Comparison of ENCODE assay signal across 9 mouse cellular contexts in the genomic region with DNA sequence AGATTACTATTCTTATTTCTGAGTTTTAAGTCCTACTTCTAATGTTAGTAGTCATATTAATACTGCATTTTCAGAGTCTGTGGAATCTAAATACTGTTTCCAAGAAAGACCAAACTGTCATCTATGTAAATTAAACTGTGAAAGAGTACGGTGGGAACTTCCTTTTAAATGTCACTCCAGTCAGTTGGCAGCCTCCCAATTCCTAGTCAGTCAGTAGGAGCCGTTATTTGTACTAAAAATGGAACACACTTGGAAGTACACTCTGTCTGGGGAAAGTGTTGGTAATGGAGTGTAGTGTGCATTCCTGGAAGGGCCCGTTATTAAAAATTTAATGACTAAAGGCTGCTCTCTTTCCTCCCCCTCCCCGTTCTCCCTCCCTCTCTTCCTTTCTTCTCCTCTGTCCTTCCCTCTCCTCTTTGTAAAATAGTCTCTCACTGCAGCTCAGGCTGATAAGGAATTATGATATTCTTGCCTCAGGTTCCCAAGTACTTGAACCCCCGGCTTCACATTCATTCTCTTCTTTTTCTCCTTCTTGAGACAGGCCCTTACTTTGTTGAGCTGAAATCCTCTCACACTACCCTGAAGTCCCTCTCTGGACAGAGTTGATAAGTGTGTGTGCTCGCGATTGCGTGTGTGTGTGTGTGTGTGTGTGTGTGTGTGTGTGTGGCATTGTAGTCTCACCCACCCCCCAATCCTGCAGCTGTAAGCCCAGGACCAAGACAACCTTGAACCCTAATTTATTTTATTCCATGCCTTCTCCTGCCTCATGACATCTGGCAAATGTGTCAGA. TPM values are rescaled to one million over a fixed set of nuclear protein-coding genes. Genes with fewer than 3 reads are reported as not detected.
A peak's percentile ranks its signal among the peaks of the same experiment; 100 is the strongest.
DNase-seq lines count a peak whose midpoint lies in the region; ATAC-seq and TF ChIP-seq lines count a peak whose summit lies in the region.
"Had no signal": no experiment of that assay in that cellular context is flagged by ENCODE, and none has a peak within 500 bp of the region (broad histone marks: within the 10 kb centered on the region; RNA-seq: fewer than 3 reads in every experiment).

No protein-coding gene starts in this region.

- H3K4me3 ChIP-seq in MEL (ENCODE audit: control insufficient read depth in 1 of 2, insufficient read depth in 1 of 2, low read depth in 2 of 2, low read length in 2 of 2) = peak overlapping the region; percentile 3 to 43
- no peak overlapping the region for H3K4me3 ChIP-seq in limb, embryonic 15.5 days

- TF ChIP-seq POLR2A in MEL (IDR thresholded peaks at IDR 0.05; ENCODE audit: control insufficient read depth in 1 of 2, insufficient read depth in 1 of 2, low read depth in 1 of 2, low read length in 2 of 2, poor library complexity in 1 of 2) = no peak

- no peaks in the 10 kb centered on the region for H3K9me3 ChIP-seq in MEL (replicated peaks; ENCODE audit: insufficient read depth, low read length)
- no peaks in the 10 kb centered on the region for H3K9me3 ChIP-seq in limb, embryonic 15.5 days

- peaks cover 0 to 3% of the 10 kb centered on the region in 2 experiments; a peak in 2 of 4 replicates for H3K27me3 ChIP-seq in MEL (ENCODE audit: control insufficient read depth in 1 of 2, insufficient read depth in 2 of 2, low read length in 2 of 2)
- no peaks in the 10 kb centered on the region for H3K27me3 ChIP-seq in limb, embryonic 15.5 days

- TF ChIP-seq RAD21 in MEL (IDR thresholded peaks at IDR 0.05; ENCODE audit: low read depth, low read length) = no peak

- no peaks in the 10 kb centered on the region for H3K79me2 ChIP-seq in MEL (ENCODE audit: control insufficient read depth, insufficient read depth, low read length, poor library complexity)

- H3K4me1 ChIP-seq in MEL (ENCODE audit: control insufficient read depth in 1 of 2, insufficient read depth in 2 of 2, low read length in 2 of 2) = peaks cover 15 to 29% of the 10 kb centered on the region in 2 experiments
- 0 out of 2 replicates have a peak, but pooled peaks cover 4% of the 10 kb centered on the region for H3K4me1 ChIP-seq in limb, embryonic 15.5 days

- H3K9ac ChIP-seq in MEL (ENCODE audit: control insufficient read depth, low read depth, low read length, poor library complexity, severe bottlenecking) = peak overlapping the region; percentile 42
- H3K9ac ChIP-seq in limb, embryonic 15.5 days = no peak overlapping the region

- ATAC-seq in limb, embryonic 15.5 days (ENCODE audit: insufficient number of reproducible peaks, low FRiP score, low TSS enrichment, low read depth) = no peak

- no peak for TF ChIP-seq CTCF in MEL (IDR thresholded peaks at IDR 0.05 in 2 of 3, conservative IDR thresholded peaks at IDR 0.05 in 1 of 3; ENCODE audit: control insufficient read depth in 1 of 3, insufficient read depth in 1 of 3, low read depth in 2 of 3, low read length in 3 of 3, poor library complexity in 1 of 3, severe bottlenecking in 1 of 3)

- peak overlapping the region; percentile 67 for H3K27ac ChIP-seq in MEL (ENCODE audit: control insufficient read depth, low read depth, low read length)
- peak overlapping the region; percentile 65 for H3K27ac ChIP-seq in limb, embryonic 15.5 days

- peaks cover 0 to 16% of the 10 kb centered on the region in 2 experiments; a peak in 2 of 4 replicates for H3K36me3 ChIP-seq in MEL (ENCODE audit: control insufficient read depth in 1 of 2, insufficient read depth in 2 of 2, low read length in 2 of 2)
- no peaks in the 10 kb centered on the region for H3K36me3 ChIP-seq in limb, embryonic 15.5 days

- WGBS in limb, embryonic 15.5 days = 45% methylated on average over 8 of the region's 8 CpGs

- DNase-seq in gastrocnemius, adult 18-20 months (ENCODE audit: low spot score) = peak; percentile 72
- DNase-seq in gastrocnemius, adult 8-10 months (ENCODE audit: low spot score in 2 of 2) = no peak
- peak; percentile 98 for DNase-seq in MEL (ENCODE audit: low read depth, low spot score)
- peak; percentile 51 to 73 for DNase-seq in heart, adult 9 months (ENCODE audit: low spot score in 2 of 2)
- no peak for DNase-seq in urinary bladder, postnatal 14 days (ENCODE audit: low spot score)
- DNase-seq in spleen, postnatal 14 days (ENCODE audit: low spot score in 2 of 2) = no peak
- DNase-seq in spleen, adult 12 weeks (ENCODE audit: low spot score) = no peak

- TF ChIP-seq EP300 in MEL (IDR thresholded peaks at IDR 0.05; ENCODE audit: low read depth in 1 of 2, low read length in 2 of 2) = peak; percentile 70 to 86

- no peak overlapping the region for H3K4me2 ChIP-seq in limb, embryonic 15.5 days

TF ChIP-seq in MEL, 35 proteins besides CTCF, POLR2A, EP300 and RAD21 (continues in another document):
- peak; percentile 87 for TF ChIP-seq MYB (IDR thresholded peaks at IDR 0.05; ENCODE audit: low read depth, low read length)
- no peak; the same call in 1 of the 2 replicates for TF ChIP-seq KAT2A (conservative IDR thresholded peaks at IDR 0.05; ENCODE audit: low read depth, low read length)
- TF ChIP-seq JUND (IDR thresholded peaks at IDR 0.05; ENCODE audit: low read depth, low read length) = no peak
- peak; percentile 91 for TF ChIP-seq SIN3A (IDR thresholded peaks at IDR 0.05; ENCODE audit: low read length)
- 0 out of 2 replicates have a peak, but pooled peaks have one; percentile 24 for TF ChIP-seq E2F4 (IDR thresholded peaks at IDR 0.05; ENCODE audit: borderline replicate concordance, low read depth, low read length)
- TF ChIP-seq NELFE (IDR thresholded peaks at IDR 0.05; ENCODE audit: low read depth, low read length) = no peak
- no peak for TF ChIP-seq ZKSCAN1 (IDR thresholded peaks at IDR 0.05; ENCODE audit: low read depth, low read length)
- TF ChIP-seq HCFC1 (IDR thresholded peaks at IDR 0.05; ENCODE audit: low read depth, low read length) = peak; percentile 39
- peak; percentile 58; the same call in 1 of the 2 replicates for TF ChIP-seq MXI1 (IDR thresholded peaks at IDR 0.05; ENCODE audit: low read depth, low read length)
- TF ChIP-seq USF2 (IDR thresholded peaks at IDR 0.05; ENCODE audit: borderline replicate concordance in 1 of 2, insufficient read depth in 1 of 2, low read depth in 1 of 2, low read length in 2 of 2) = no peak
- TF ChIP-seq POLR2AphosphoS5 (IDR thresholded peaks at IDR 0.05; ENCODE audit: borderline replicate concordance, low read depth, low read length) = no peak
- TF ChIP-seq GABPA (IDR thresholded peaks at IDR 0.05; ENCODE audit: low read depth, low read length) = no peak
- TF ChIP-seq MYC (IDR thresholded peaks at IDR 0.05; ENCODE audit: low read depth, low read length) = 0 out of 2 replicates have a peak, but pooled peaks have one; percentile 27
- peak; percentile 25; the same call in 1 of the 2 replicates for TF ChIP-seq BHLHE40 (IDR thresholded peaks at IDR 0.05; ENCODE audit: borderline replicate concordance, low read depth, low read length)
- TF ChIP-seq UBTF (IDR thresholded peaks at IDR 0.05; ENCODE audit: borderline replicate concordance, insufficient read depth, low read depth, low read length) = no peak
- 0 out of 2 replicates have a peak, but pooled peaks have one; percentile 15 for TF ChIP-seq MAFK (IDR thresholded peaks at IDR 0.05; ENCODE audit: borderline replicate concordance, low read depth, low read length)
- TF ChIP-seq ELF1 (IDR thresholded peaks at IDR 0.05; ENCODE audit: low read depth, low read length) = 0 out of 2 replicates have a peak, but pooled peaks have one; percentile 30
- TF ChIP-seq POLR2AphosphoS2 (IDR thresholded peaks at IDR 0.05; ENCODE audit: low read length) = peak; percentile 17; the same call in 1 of the 2 replicates
- peak; percentile 1 for TF ChIP-seq MAZ (IDR thresholded peaks at IDR 0.05; ENCODE audit: low read depth, low read length)
- no peak for TF ChIP-seq CHD1 (IDR thresholded peaks at IDR 0.05; ENCODE audit: low read depth, low read length)
- TF ChIP-seq ZC3H11A (IDR thresholded peaks at IDR 0.05; ENCODE audit: low read depth, low read length) = no peak
- peak; percentile 80 for TF ChIP-seq RCOR1 (IDR thresholded peaks at IDR 0.05; ENCODE audit: low read depth, low read length)
- TF ChIP-seq ZMIZ1 (IDR thresholded peaks at IDR 0.05; ENCODE audit: low read depth, low read length) = no peak
- TF ChIP-seq NRF1 (IDR thresholded peaks at IDR 0.05; ENCODE audit: insufficient read depth, low read depth, low read length, poor library complexity, severe bottlenecking) = no peak
- peak; percentile 79 for TF ChIP-seq TAL1 (IDR thresholded peaks at IDR 0.05; ENCODE audit: low read length)
- 0 out of 2 replicates have a peak, but pooled peaks have one; percentile 22 for TF ChIP-seq ZNF384 (IDR thresholded peaks at IDR 0.05; ENCODE audit: low read depth, low read length)
- 0 out of 2 replicates have a peak, but pooled peaks have one; percentile 44 for TF ChIP-seq USF1 (IDR thresholded peaks at IDR 0.05; ENCODE audit: low read depth, low read length)
- TF ChIP-seq SMC3 (IDR thresholded peaks at IDR 0.05; ENCODE audit: low read depth, low read length) = peak; percentile 23; the same call in 1 of the 2 replicates
- TF ChIP-seq TCF12 (IDR thresholded peaks at IDR 0.05; ENCODE audit: low read depth, low read length) = peak; percentile 92
- TF ChIP-seq CHD2 (IDR thresholded peaks at IDR 0.05; ENCODE audit: low read length) = peak; percentile 54; the same call in 1 of the 2 replicates

RNA-seq across cellular contexts. Expression of a gene that starts 28.5 kb away (rescaled TPM):
- total RNA-seq in gastrocnemius, adult 18-20 months (2021) = 10 to 100 TPM; 75.9 to 97.2 TPM
- total RNA-seq in gastrocnemius, adult 8-10 months (2022) = 100 to 1,000 TPM in 1 of 4 experiments, 10 to 100 TPM in 3; 76.8 to 106 (median 90.5) TPM
- total RNA-seq in MEL (2012; rRNA removed) = 159 and 197 TPM in 2 replicates
- polyA plus RNA-seq in MEL (2012; ENCODE audit: insufficient read depth in 1 of 2, insufficient read length in 2 of 2, low read depth in 1 of 2, low replicate concordance in 2 of 2, missing spikeins in 1 of 2) = 100 to 1,000 TPM; 412 to 748 TPM
- 167 and 177 TPM in 2 replicates for polyA plus RNA-seq in limb, embryonic 15.5 days (2015; fragmentation: Nextera tagmentation; extraction: Ambion mirVana)

RNA-seq across cellular contexts. Expression of a gene that starts 38.2 kb away (rescaled TPM):
- 10 to 100 TPM; 13.9 to 22.0 TPM for total RNA-seq in gastrocnemius, adult 18-20 months (2021)
- 10 to 100 TPM; 11.3 to 16.5 (median 12.9) TPM for total RNA-seq in gastrocnemius, adult 8-10 months (2022)
- 4.2 and 6.4 TPM in 2 replicates for total RNA-seq in MEL (2012; rRNA removed)
- polyA plus RNA-seq in MEL (2012; ENCODE audit: insufficient read depth in 1 of 2, insufficient read length in 2 of 2, low read depth in 1 of 2, low replicate concordance in 2 of 2, missing spikeins in 1 of 2) = 10 to 100 TPM in 1 of 2 experiments, not detected in 1; 19.2 TPM
- 35.2 and 39.2 TPM in 2 replicates for polyA plus RNA-seq in limb, embryonic 15.5 days (2015; fragmentation: Nextera tagmentation; extraction: Ambion mirVana)

RNA-seq across cellular contexts. Expression of a gene that starts 53.1 kb away (rescaled TPM):
- total RNA-seq in gastrocnemius, adult 18-20 months (2021) = 10 to 100 TPM; 54.2 to 76.9 TPM
- total RNA-seq in gastrocnemius, adult 8-10 months (2022) = 100 to 1,000 TPM in 1 of 4 experiments, 10 to 100 TPM in 3; 41.8 to 112 (median 61.1) TPM
- 0.15 TPM in 1 of 2 replicates, not detected in the other for total RNA-seq in MEL (2012; rRNA removed)
- polyA plus RNA-seq in MEL (2012; ENCODE audit: insufficient read depth in 1 of 2, insufficient read length in 2 of 2, low read depth in 1 of 2, low replicate concordance in 2 of 2, missing spikeins in 1 of 2) = under 1 TPM in 1 of 2 experiments, not detected in 1; 0.38 TPM
- polyA plus RNA-seq in limb, embryonic 15.5 days (2015; fragmentation: Nextera tagmentation; extraction: Ambion mirVana) = 5.6 and 8.9 TPM in 2 replicates
- total RNA-seq: neutrophil, adult 5-6 weeks had no signal

Comparison
In these comparisons a context has a peak if more than half of its experiments do, and no peak if none do; other contexts are left out.
1. DNase-seq: peak in gastrocnemius, adult 18-20 months (single experiment), MEL (single experiment) and heart, adult 9 months (2 of 2); none in gastrocnemius, adult 8-10 months (0 of 2), urinary bladder, postnatal 14 days (single experiment), spleen, postnatal 14 days (0 of 2) and spleen, adult 12 weeks (single experiment).
2. RNA of a gene that starts 53.1 kb away (total RNA-seq): 54.2 to 76.9 TPM in gastrocnemius, adult 18-20 months and 41.8 to 112 TPM in gastrocnemius, adult 8-10 months; 0.15 TPM in MEL; every median in the first group is over 10 times any median in the second.